Mouse (Mus musculus) cerebellum, adult 2 months (tissue): ENCODE measurements at regions not wholly inside any gene's neighbourhood (a gene's known extent, or its start where the extent isn't known, plus 50 kb on each side); places are given as distances from the start of the nearest gene placed in this dataset.
"Not testable (repeated sequence)": the region's sequence is repeated elsewhere in the genome, so short reads cannot be mapped to it uniquely, and the experiment has no call there.

ENCODE experiments used
- DNase-seq, 2 experiments: peaks; one replicate each; pipeline ENCODE4 v3.0.0; 2021
- H3K27ac ChIP-seq: fragments of 200-500 bp; 2 replicates; pipeline ENCODE4 v1.5.1; 2012; ENCODE audit warnings: low read length, control low read depth, inconsistent platforms; ENCODE audit not compliant: insufficient read depth
- H3K27me3 ChIP-seq: fragments of 200-500 bp; 2 replicates; pipeline ENCODE4 v1.6.1; 2012; ENCODE audit warnings: inconsistent platforms, mild to moderate bottlenecking, low read length, moderate library complexity; ENCODE audit not compliant: control insufficient read depth, insufficient read depth
- H3K4me1 ChIP-seq: fragments of 200-500 bp; 2 replicates; pipeline ENCODE4 v1.6.1; 2011; ENCODE audit warnings: low read length; ENCODE audit not compliant: control insufficient read depth, insufficient read depth
- H3K4me3 ChIP-seq: fragments of 200-500 bp; replicated peaks from 2 replicates; pipeline ENCODE3; 2011; ENCODE audit warnings: mild to moderate bottlenecking, low read depth, low read length, control low read depth; ENCODE audit not compliant: insufficient read depth
- CTCF ChIP-seq: fragments of 200-500 bp; IDR thresholded peaks from 2 replicates; pipeline ENCODE4 v1.5.1; 2011; ENCODE audit warnings: low read depth, mild to moderate bottlenecking, control low read depth, low read length, moderate library complexity, borderline replicate concordance; ENCODE audit not compliant: insufficient read depth
- POLR2A ChIP-seq: fragments of 200-500 bp; IDR thresholded peaks from 2 replicates; pipeline ENCODE4 v1.6.1; 2011; ENCODE audit warnings: low read length, control low read depth, borderline replicate concordance; ENCODE audit not compliant: insufficient read depth
- WGBS: fragments of 180-500 bp; shearing (Covaris S2); methylation state at CpG from one replicate; pipeline ENCODE4 v1.1.7; 2018; 5-methylcytosine and 5-hydroxymethylcytosine counted together

- WGBS = 32% methylated on average over 9 of the region's 9 CpGs
- Histone ChIP-seq H3K4me1 (no peaks in the 10 kb centered on the region), H3K4me3 (no peak overlapping the region), H3K27ac (no peak overlapping the region), H3K27me3 (no peaks in the 10 kb centered on the region)
- DNase-seq = no peak
- no peak for TF ChIP-seq POLR2A
- no peak for TF ChIP-seq CTCF
These were observed 84.8 kb upstream of the Zfp637 start for GRCm38 (mm10) chr6:117756176-117756575.

- H3K4me1 ChIP-seq, H3K27me3 ChIP-seq, H3K27ac ChIP-seq, H3K4me3 ChIP-seq: not testable (repeated sequence)
- TF ChIP-seq CTCF = peak; percentile 42; the same call in 1 of the 2 replicates
- peak; percentile 14 to 22 for DNase-seq
- 13% methylated on average over 6 of the region's 6 CpGs for WGBS
These were observed 82.5 kb upstream of the Zfp637 start for GRCm38 (mm10) chr6:117758516-117758915.

GRCm38 (mm10) chr6:117771506-117771905, 69.5 kb upstream of the Zfp637 start:
- Histone ChIP-seq H3K4me3 (no peak overlapping the region), H3K4me1 (no peaks in the 10 kb centered on the region), H3K27ac (no peak overlapping the region), H3K27me3 (no peaks in the 10 kb centered on the region)
- DNase-seq = no peak
- no peak for TF ChIP-seq CTCF
- WGBS = 82% methylated on average over 7 of the region's 7 CpGs

- Histone ChIP-seq H3K27ac (no peak overlapping the region), H3K27me3 (no peaks in the 10 kb centered on the region)
These were observed 68.6 kb upstream of the Zfp637 start for GRCm38 (mm10) chr6:117772396-117772795.

GRCm38 (mm10) chr6:117775304-117776050, 65.5 kb upstream of the Zfp637 start:
- Histone ChIP-seq H3K4me3 (no peak overlapping the region), H3K27ac (no peak overlapping the region), H3K4me1 (no peaks in the 10 kb centered on the region), H3K27me3 (no peaks in the 10 kb centered on the region)
- 57% methylated on average over 11 of the region's 11 CpGs for WGBS
- DNase-seq = no peak
- TF ChIP-seq CTCF = no peak
- TF ChIP-seq POLR2A = no peak

More at GRCm38 (mm10) chr6:117772396-117772795, 68.6 kb upstream of the Zfp637 start:
- no peak for TF ChIP-seq POLR2A
- TF ChIP-seq CTCF = no peak
- Histone ChIP-seq H3K4me3 (no peak overlapping the region), H3K4me1 (no peaks in the 10 kb centered on the region)
- no peak for DNase-seq

GRCm38 (mm10) chr6:117778027-117778426, 63.0 kb upstream of the Zfp637 start:
- TF ChIP-seq CTCF = no peak
- TF ChIP-seq POLR2A = no peak
- 80% methylated on average over 2 of the region's 2 CpGs for WGBS
- H3K4me3 ChIP-seq = no peak overlapping the region
- DNase-seq = no peak
- no peaks in the 10 kb centered on the region for H3K27me3 ChIP-seq
- H3K4me1 ChIP-seq = no peaks in the 10 kb centered on the region
- H3K27ac ChIP-seq = no peak overlapping the region

- no peak for DNase-seq
- WGBS = 77% methylated on average over 8 of the region's 8 CpGs
These were observed 62.5 kb upstream of the Zfp637 start for GRCm38 (mm10) chr6:117778481-117778880.

GRCm38 (mm10) chr6:117779020-117779419, 62.0 kb upstream of the Zfp637 start:
- Histone ChIP-seq H3K27me3 (no peaks in the 10 kb centered on the region), H3K4me3 (no peak overlapping the region), H3K27ac (no peak overlapping the region), H3K4me1 (no peaks in the 10 kb centered on the region)
- WGBS = 68% methylated on average over 7 of the region's 7 CpGs
- DNase-seq = no peak
- no peak for TF ChIP-seq POLR2A
- no peak for TF ChIP-seq CTCF

More at GRCm38 (mm10) chr6:117778481-117778880, 62.5 kb upstream of the Zfp637 start:
- no peak for TF ChIP-seq POLR2A
- no peak for TF ChIP-seq CTCF
- no peak overlapping the region for H3K4me3 ChIP-seq
- no peaks in the 10 kb centered on the region for H3K27me3 ChIP-seq
- no peaks in the 10 kb centered on the region for H3K4me1 ChIP-seq
- H3K27ac ChIP-seq = no peak overlapping the region
